Mouse (Mus musculus) hindbrain, embryonic 11.5 days (tissue): ENCODE data around the gene Ago1. TPM values are rescaled to one million over a fixed set of nuclear protein-coding genes. Genes with fewer than 3 reads are reported as not detected.
A peak's percentile ranks its signal among the peaks of the same experiment; 100 is the strongest.

ENCODE experiments used
- ATAC-seq: fragments of 200-750 bp; cut with Nextera tagmentation; 2 replicates; pipeline ENCODE4 v1.8.0; 2017; ENCODE audit warnings: mild to moderate bottlenecking, moderate TSS enrichment, moderate library complexity; ENCODE audit not compliant: low FRiP score
- DNase-seq: peaks from one replicate; pipeline ENCODE4 v3.0.0-alpha.2; 2015; ENCODE audit warnings: low spot score
- H3K27ac ChIP-seq: fragments of 300-500 bp; sonication (generic); 2 replicates; pipeline ENCODE4 v1.5.1; 2014; ENCODE audit warnings: mild to moderate bottlenecking, low read depth, low read length
- H3K27me3 ChIP-seq: fragments of 300-500 bp; sonication (generic); 2 replicates; pipeline ENCODE4 v1.6.1; 2014; ENCODE audit warnings: mild to moderate bottlenecking, low read length, moderate library complexity, mixed read lengths; ENCODE audit not compliant: control insufficient read depth, insufficient read depth
- H3K36me3 ChIP-seq: fragments of 300-500 bp; sonication (generic); 2 replicates; pipeline ENCODE4 v1.6.1; 2014; ENCODE audit warnings: mild to moderate bottlenecking, low read length, moderate library complexity, mixed read lengths; ENCODE audit not compliant: control insufficient read depth, insufficient read depth
- H3K4me1 ChIP-seq: fragments of 300-500 bp; sonication (generic); replicated peaks from 2 replicates; pipeline ENCODE4 v1.6.1; 2014; ENCODE audit warnings: low read length, mixed read lengths; ENCODE audit not compliant: control insufficient read depth, insufficient read depth
- H3K4me2 ChIP-seq: fragments of 300-500 bp; sonication (generic); replicated peaks from 2 replicates; pipeline ENCODE4 v1.6.1; 2014; ENCODE audit warnings: mild to moderate bottlenecking, low read depth, low read length
- H3K4me3 ChIP-seq: fragments of 300-500 bp; sonication (generic); 2 replicates; pipeline ENCODE4 v1.5.1; 2014; ENCODE audit warnings: low read depth, low read length
- H3K9ac ChIP-seq: fragments of 300-500 bp; sonication (generic); 2 replicates; pipeline ENCODE4 v1.6.1; 2014; ENCODE audit warnings: low read depth, low read length
- H3K9me3 ChIP-seq: fragments of 300-500 bp; sonication (generic); 2 replicates; pipeline ENCODE4 v1.6.1; 2016; ENCODE audit warnings: low read length; ENCODE audit not compliant: control insufficient read depth
- WGBS: fragments of 180-500 bp; shearing (Covaris S2); extraction: QIAGEN DNeasy Blood & Tissue Kit; methylation state at CpG from one replicate; pipeline ENCODE4 v1.1.7; 2014; 5-methylcytosine and 5-hydroxymethylcytosine counted together
- polyA plus RNA-seq: library from polyadenylated mRNA; unstranded; fragments of >200 nt; fragmentation: Nextera tagmentation; extraction: Ambion mirVana; gene quantifications from 2 replicates; pipeline ENCODE4 v1.2.1, GENCODE M21; 2014

Gene Ago1
- 29.9 and 37.9 TPM in 2 replicates for polyA plus RNA-seq

- Histone ChIP-seq H3K9ac (peak within 1 kb of the TSS; percentile 94), H3K36me3 (no peaks in the 10 kb centered on the region), H3K4me3 (peak within 1 kb of the TSS; percentile 82), H3K27me3 (no peaks in the 10 kb centered on the region), H3K27ac (peak within 1 kb of the TSS; percentile 95), H3K4me1 (peaks cover 9% of the 10 kb centered on the region; the same call in 1 of the 2 replicates), H3K9me3 (no peaks in the 10 kb centered on the region), H3K4me2 (peak within 1 kb of the TSS; percentile 60)
- peak; percentile 78 for ATAC-seq
- peak; percentile 97 for DNase-seq
- under 1% methylated on average over 46 of the region's 55 CpGs for WGBS
Measured at GRCm38 (mm10) chr4:126468285-126468901, at the start of gene Ago1. Gene Ago1, minus strand, starts transcription at chr4:126468583.

- no peaks in the 10 kb centered on the region for H3K4me1 ChIP-seq
- H3K27me3 ChIP-seq: no peaks in the 10 kb centered on the region
- H3K27ac ChIP-seq: no peak overlapping the region
- 0 out of 2 replicates have a peak, but pooled peaks cover 2% of the 10 kb centered on the region for H3K36me3 ChIP-seq
- H3K9me3 ChIP-seq: no peaks in the 10 kb centered on the region
- no peak overlapping the region for H3K4me2 ChIP-seq
- WGBS: 89% methylated on average over 6 of the region's 6 CpGs
- ATAC-seq: no peak
- no peak overlapping the region for H3K4me3 ChIP-seq
- no peak for DNase-seq
- H3K9ac ChIP-seq: no peak overlapping the region
Measured at GRCm38 (mm10) chr4:126512308-126513066, 44.1 kb upstream of the Ago1 start.

DNA sequence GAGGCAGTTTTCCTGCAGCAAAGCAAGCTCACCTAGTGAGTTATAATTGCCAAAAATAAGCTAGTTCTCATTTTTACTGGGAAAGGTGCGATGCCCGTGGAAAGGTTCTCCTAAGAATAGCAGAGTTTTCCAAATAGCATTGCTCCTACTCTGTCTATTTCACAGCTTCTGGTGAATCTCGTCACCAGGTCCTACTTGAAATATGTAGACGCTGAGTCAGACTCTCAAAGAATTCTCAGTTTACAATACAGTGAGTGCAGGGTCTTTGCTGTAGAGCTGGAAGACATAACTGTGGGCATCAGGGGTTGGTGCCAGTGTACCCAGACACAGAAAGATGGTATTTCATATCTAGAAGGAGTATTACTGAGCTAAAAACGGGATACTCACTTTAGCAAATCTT lies 42.6 kb upstream of the Ago1 start:
- H3K4me3 ChIP-seq: no peak overlapping the region
- no peak for ATAC-seq
- no peak overlapping the region for H3K4me2 ChIP-seq
- no peaks in the 10 kb centered on the region for H3K4me1 ChIP-seq
- 89% methylated on average over 5 of the region's 5 CpGs for WGBS
- no peak for DNase-seq
- no peak overlapping the region for H3K9ac ChIP-seq
- 0 out of 2 replicates have a peak, but pooled peaks cover 2% of the 10 kb centered on the region for H3K36me3 ChIP-seq
- H3K27ac ChIP-seq: no peak overlapping the region
- H3K9me3 ChIP-seq: no peaks in the 10 kb centered on the region
- no peaks in the 10 kb centered on the region for H3K27me3 ChIP-seq

DNA sequence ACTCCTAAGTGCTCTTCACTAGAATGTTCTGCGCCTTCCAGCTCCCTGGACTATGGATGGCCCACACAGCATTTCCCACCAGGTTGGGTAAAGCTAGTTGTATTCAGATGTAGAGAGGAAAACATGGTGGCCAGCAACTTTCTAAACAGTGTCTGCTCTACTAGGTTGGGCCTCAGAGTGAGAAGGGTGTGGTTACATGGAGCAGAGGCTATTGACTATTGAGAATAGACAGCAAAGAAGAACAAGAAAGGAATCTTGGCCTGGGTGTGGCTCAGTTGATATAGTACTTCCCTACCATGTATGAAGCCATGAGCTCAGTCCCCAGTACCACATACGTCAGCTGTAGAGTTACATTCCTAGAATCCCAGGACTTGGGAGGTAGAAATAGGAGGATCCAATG lies 40.7 kb upstream of the Ago1 start:
- whole genome bisulfite sequencing: 90% methylated on average over 2 of the region's 2 CpGs
- Histone ChIP-seq H3K4me2 (no peak overlapping the region), H3K9ac (no peak overlapping the region), H3K4me1 (no peaks in the 10 kb centered on the region), H3K36me3 (0 out of 2 replicates have a peak, but pooled peaks cover 2% of the 10 kb centered on the region), H3K9me3 (no peaks in the 10 kb centered on the region), H3K4me3 (no peak overlapping the region), H3K27ac (no peak overlapping the region), H3K27me3 (no peaks in the 10 kb centered on the region)
- ATAC-seq (no peak), DNase-seq (no peak)

DNA sequence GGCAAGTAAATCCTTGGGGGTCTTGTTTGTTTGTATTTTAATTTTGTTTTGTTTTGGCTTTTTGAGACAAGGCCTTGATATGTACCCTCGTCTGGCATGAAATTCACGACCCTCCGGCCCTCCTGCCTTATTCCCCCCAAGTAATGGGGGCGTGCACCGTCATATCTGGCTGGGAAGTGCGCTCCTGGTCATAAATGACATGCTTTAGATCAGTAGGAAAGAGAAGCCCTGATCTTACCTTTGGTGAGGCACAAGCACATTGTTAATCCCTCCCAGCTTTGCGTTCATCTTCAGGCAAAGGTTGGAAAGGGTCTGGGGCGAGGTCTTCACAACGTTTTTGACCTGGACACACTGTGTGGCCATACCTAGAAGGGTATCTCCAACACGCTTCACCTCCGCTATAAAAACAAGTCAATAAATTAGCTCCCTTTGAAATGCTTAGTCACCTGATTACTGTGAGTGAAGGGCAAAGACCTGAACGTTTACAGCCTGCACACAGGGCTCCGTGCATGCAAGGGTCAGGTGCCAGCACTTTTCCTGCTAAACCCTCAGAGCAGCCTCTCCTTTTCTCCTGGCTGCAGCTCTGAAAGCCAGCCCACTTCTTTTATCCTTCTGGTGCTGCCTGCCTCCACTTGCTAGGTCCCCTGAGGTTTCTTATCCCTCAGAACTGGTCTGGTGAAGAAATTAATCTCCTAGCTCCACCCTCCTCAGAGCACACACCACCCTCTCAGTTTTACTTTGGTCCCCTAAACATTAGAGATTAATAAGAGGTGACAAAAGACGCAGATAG lies 39.9 kb upstream of the Ago1 start:
- Histone ChIP-seq H3K36me3 (0 out of 2 replicates have a peak, but pooled peaks cover 2% of the 10 kb centered on the region), H3K27ac (no peak overlapping the region), H3K4me3 (no peak overlapping the region), H3K9me3 (no peaks in the 10 kb centered on the region), H3K4me1 (no peaks in the 10 kb centered on the region), H3K27me3 (no peaks in the 10 kb centered on the region), H3K9ac (no peak overlapping the region), H3K4me2 (no peak overlapping the region)
- no peak for ATAC-seq
- WGBS: 79% methylated on average over 14 of the region's 14 CpGs
- DNase-seq: no peak

DNA sequence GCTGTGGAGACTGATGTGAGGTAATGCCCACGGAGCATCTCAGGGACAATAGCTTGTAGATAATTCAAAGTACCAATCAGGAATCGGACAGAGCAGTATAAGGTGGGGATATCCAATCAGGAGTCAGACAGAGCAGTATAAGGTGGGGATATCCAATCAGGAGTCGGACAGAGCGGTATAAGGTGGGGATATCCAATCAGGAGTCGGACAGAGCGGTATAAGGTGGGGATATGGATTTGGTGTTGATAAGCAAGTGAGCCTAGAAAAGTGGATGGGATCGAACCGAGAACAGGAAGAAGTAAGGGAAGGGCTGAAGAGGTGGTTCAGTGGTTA lies 34.6 kb upstream of the Ago1 start:
- Histone ChIP-seq H3K27ac (no peak overlapping the region), H3K9me3 (no peaks in the 10 kb centered on the region), H3K4me2 (no peak overlapping the region), H3K4me3 (no peak overlapping the region), H3K9ac (no peak overlapping the region), H3K36me3 (no peaks in the 10 kb centered on the region), H3K4me1 (no peaks in the 10 kb centered on the region), H3K27me3 (no peaks in the 10 kb centered on the region)
- no peak for DNase-seq
- 48% methylated on average over 8 of the region's 8 CpGs for WGBS
- no peak for ATAC-seq

GRCm38 (mm10) chr4:126502141-126502976 lies 34.0 kb upstream of the Ago1 start:
- H3K36me3 ChIP-seq: no peaks in the 10 kb centered on the region
- WGBS: 71% methylated on average over 6 of the region's 6 CpGs
- H3K4me3 ChIP-seq: no peak overlapping the region
- no peaks in the 10 kb centered on the region for H3K9me3 ChIP-seq
- no peak overlapping the region for H3K4me2 ChIP-seq
- H3K9ac ChIP-seq: no peak overlapping the region
- ATAC-seq (no peak), DNase-seq (no peak)
- no peak overlapping the region for H3K27ac ChIP-seq
- no peaks in the 10 kb centered on the region for H3K27me3 ChIP-seq
- no peaks in the 10 kb centered on the region for H3K4me1 ChIP-seq

DNA sequence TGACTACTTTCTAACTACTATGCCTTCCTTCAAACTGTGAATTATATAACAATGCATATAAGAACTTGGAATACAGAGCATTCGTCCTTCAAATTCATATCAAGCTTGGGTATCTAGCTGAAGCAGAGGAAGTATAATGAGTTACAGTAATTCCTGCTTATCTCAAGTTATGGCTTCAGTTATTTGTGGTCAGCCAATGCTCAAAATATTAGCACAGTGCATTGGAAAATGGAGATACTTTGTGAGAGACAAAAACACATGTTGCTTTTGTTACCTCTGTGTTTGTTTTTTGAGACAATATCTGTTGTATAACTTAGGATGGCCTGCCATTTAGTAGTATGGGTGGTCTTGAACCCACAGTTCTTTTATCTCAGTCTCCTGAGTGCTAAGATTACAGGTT lies 30.2 kb upstream of the Ago1 start:
- H3K9me3 ChIP-seq: no peaks in the 10 kb centered on the region
- H3K36me3 ChIP-seq: no peaks in the 10 kb centered on the region
- H3K4me2 ChIP-seq: no peak overlapping the region
- H3K4me1 ChIP-seq: no peaks in the 10 kb centered on the region
- no peak overlapping the region for H3K4me3 ChIP-seq
- no peaks in the 10 kb centered on the region for H3K27me3 ChIP-seq
- no peak overlapping the region for H3K27ac ChIP-seq
- DNase-seq (no peak), ATAC-seq (no peak)
- no peak overlapping the region for H3K9ac ChIP-seq
- WGBS: 81% methylated on average over 1 of the region's 1 CpGs
